Mouse (Mus musculus): ENCODE measurements around the gene Fam163b. TPM values are rescaled to one million over a fixed set of nuclear protein-coding genes. Genes with fewer than 3 reads are reported as not detected.

Gene Fam163b
- polyA plus RNA-seq (2015; fragmentation: Nextera tagmentation; extraction: Ambion mirVana): 0.08 and 0.14 TPM in 2 replicates

GRCm38 (mm10) chr2:27141950-27142693 lies at the start of gene Fam163b:
Fam163b (minus strand) TSS chr2:27142491.
- ATAC-seq (ENCODE audit: low FRiP score, low TSS enrichment): peak; percentile 82
- peaks cover 5% of the 10 kb centered on the region for H3K4me1 ChIP-seq (ENCODE audit: insufficient read depth, low read length)
- no peaks in the 10 kb centered on the region for H3K36me3 ChIP-seq (ENCODE audit: insufficient read depth, low read length)
- H3K9me3 ChIP-seq (ENCODE audit: low read length): no peaks in the 10 kb centered on the region
- H3K27me3 ChIP-seq (ENCODE audit: insufficient read depth, low read length): peaks cover 22% of the 10 kb centered on the region
- no peak within 1 kb of the TSS for H3K9ac ChIP-seq (replicated peaks; ENCODE audit: low read length)
- H3K4me2 ChIP-seq (replicated peaks; ENCODE audit: low read depth, low read length): peak within 1 kb of the TSS; percentile 69
- WGBS: under 1% methylated on average over 56 of the region's 62 CpGs
- H3K27ac ChIP-seq (ENCODE audit: low read length): no peak within 1 kb of the TSS
- peak within 1 kb of the TSS; percentile 41 for H3K4me3 ChIP-seq (ENCODE audit: low read length)

DNA sequence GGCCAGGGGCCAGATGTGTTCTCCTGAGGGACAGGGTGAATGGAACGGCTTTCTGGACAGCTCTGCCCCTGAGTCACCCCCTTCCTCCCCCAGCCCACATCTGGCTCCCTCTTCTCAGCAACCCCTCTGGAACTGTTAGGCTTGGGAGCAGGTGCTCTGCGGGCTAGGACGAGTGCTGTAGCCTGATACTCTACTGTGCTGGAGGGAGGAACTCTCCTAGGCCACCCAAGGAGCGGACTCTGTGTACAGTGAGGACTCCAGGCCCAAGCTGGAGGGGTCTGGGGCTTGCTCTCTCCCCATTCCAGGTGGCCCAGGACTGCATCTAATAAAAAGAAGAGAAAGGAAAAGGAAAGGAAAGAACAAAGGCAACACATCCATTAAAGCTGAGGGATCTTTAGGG lies 47.7 kb upstream of the Fam163b start:
- Histone ChIP-seq H3K27ac (ENCODE audit: low read length) (no peak overlapping the region), H3K36me3 (ENCODE audit: insufficient read depth, low read length) (peaks cover 12% of the 10 kb centered on the region; the same call in 1 of the 2 replicates), H3K4me2 (replicated peaks; ENCODE audit: low read depth, low read length) (no peak overlapping the region), H3K9me3 (ENCODE audit: low read length) (no peaks in the 10 kb centered on the region), H3K9ac (replicated peaks; ENCODE audit: low read length) (no peak overlapping the region), H3K4me3 (ENCODE audit: low read length) (no peak overlapping the region), H3K4me1 (ENCODE audit: insufficient read depth, low read length) (no peaks in the 10 kb centered on the region), H3K27me3 (ENCODE audit: insufficient read depth, low read length) (no peaks in the 10 kb centered on the region)
- 33% methylated on average over 4 of the region's 4 CpGs for WGBS
- peak; percentile 35; the same call in 1 of the 2 replicates for ATAC-seq (ENCODE audit: low FRiP score, low TSS enrichment)

- H3K36me3 ChIP-seq (ENCODE audit: insufficient read depth, low read length): 0 out of 2 replicates have a peak, but pooled peaks cover 4% of the 10 kb centered on the region
- H3K9me3 ChIP-seq (ENCODE audit: low read length): no peaks in the 10 kb centered on the region
- 0 out of 2 replicates have a peak, but pooled peaks cover 7% of the 10 kb centered on the region for H3K4me1 ChIP-seq (ENCODE audit: insufficient read depth, low read length)
- no peak overlapping the region for H3K4me3 ChIP-seq (ENCODE audit: low read length)
- H3K27me3 ChIP-seq (ENCODE audit: insufficient read depth, low read length): no peaks in the 10 kb centered on the region
- no peak overlapping the region for H3K9ac ChIP-seq (replicated peaks; ENCODE audit: low read length)
- no peak for ATAC-seq (ENCODE audit: low FRiP score, low TSS enrichment)
- no peak overlapping the region for H3K4me2 ChIP-seq (replicated peaks; ENCODE audit: low read depth, low read length)
- no peak overlapping the region for H3K27ac ChIP-seq (ENCODE audit: low read length)
- WGBS: 78% methylated on average over 6 of the region's 6 CpGs
These were observed 45.2 kb upstream of the Fam163b start for GRCm38 (mm10) chr2:27187531-27187930.

- H3K27me3 ChIP-seq (ENCODE audit: insufficient read depth, low read length): no peaks in the 10 kb centered on the region
- no peak overlapping the region for H3K9ac ChIP-seq (replicated peaks; ENCODE audit: low read length)
- 0 out of 2 replicates have a peak, but pooled peaks cover 7% of the 10 kb centered on the region for H3K4me1 ChIP-seq (ENCODE audit: insufficient read depth, low read length)
- no peak overlapping the region for H3K4me2 ChIP-seq (replicated peaks; ENCODE audit: low read depth, low read length)
- H3K27ac ChIP-seq (ENCODE audit: low read length): no peak overlapping the region
- ATAC-seq (ENCODE audit: low FRiP score, low TSS enrichment): peak; percentile 52; the same call in 1 of the 2 replicates
- no peaks in the 10 kb centered on the region for H3K9me3 ChIP-seq (ENCODE audit: low read length)
- H3K36me3 ChIP-seq (ENCODE audit: insufficient read depth, low read length): no peaks in the 10 kb centered on the region
- no peak overlapping the region for H3K4me3 ChIP-seq (ENCODE audit: low read length)
- 31% methylated on average over 12 of the region's 12 CpGs for WGBS
These were observed 41.4 kb upstream of the Fam163b start for GRCm38 (mm10) chr2:27183734-27184133.

- no peaks in the 10 kb centered on the region for H3K9me3 ChIP-seq (ENCODE audit: low read length)
- H3K36me3 ChIP-seq (ENCODE audit: insufficient read depth, low read length): no peaks in the 10 kb centered on the region
- no peak overlapping the region for H3K9ac ChIP-seq (replicated peaks; ENCODE audit: low read length)
- H3K27ac ChIP-seq (ENCODE audit: low read length): no peak overlapping the region
- H3K4me1 ChIP-seq (ENCODE audit: insufficient read depth, low read length): 0 out of 2 replicates have a peak, but pooled peaks cover 7% of the 10 kb centered on the region
- H3K4me3 ChIP-seq (ENCODE audit: low read length): no peak overlapping the region
- no peak overlapping the region for H3K4me2 ChIP-seq (replicated peaks; ENCODE audit: low read depth, low read length)
- WGBS: 65% methylated on average over 4 of the region's 4 CpGs
- H3K27me3 ChIP-seq (ENCODE audit: insufficient read depth, low read length): no peaks in the 10 kb centered on the region
- no peak for ATAC-seq (ENCODE audit: low FRiP score, low TSS enrichment)
These were observed 39.6 kb upstream of the Fam163b start for GRCm38 (mm10) chr2:27181907-27182306.

GRCm38 (mm10) chr2:27179101-27179500 lies 36.8 kb upstream of the Fam163b start:
- Histone ChIP-seq H3K27me3 (ENCODE audit: insufficient read depth, low read length) (no peaks in the 10 kb centered on the region), H3K4me1 (ENCODE audit: insufficient read depth, low read length) (0 out of 2 replicates have a peak, but pooled peaks cover 7% of the 10 kb centered on the region), H3K4me3 (ENCODE audit: low read length) (no peak overlapping the region), H3K27ac (ENCODE audit: low read length) (no peak overlapping the region), H3K4me2 (replicated peaks; ENCODE audit: low read depth, low read length) (no peak overlapping the region), H3K36me3 (ENCODE audit: insufficient read depth, low read length) (no peaks in the 10 kb centered on the region), H3K9ac (replicated peaks; ENCODE audit: low read length) (no peak overlapping the region), H3K9me3 (ENCODE audit: low read length) (no peaks in the 10 kb centered on the region)
- 72% methylated on average over 8 of the region's 8 CpGs for WGBS
- 0 out of 2 replicates have a peak, but pooled peaks have one; percentile 24 for ATAC-seq (ENCODE audit: low FRiP score, low TSS enrichment)

GRCm38 (mm10) chr2:27175696-27176267 lies 33.5 kb upstream of the Fam163b start:
- no peak overlapping the region for H3K27ac ChIP-seq (ENCODE audit: low read length)
- no peaks in the 10 kb centered on the region for H3K4me1 ChIP-seq (ENCODE audit: insufficient read depth, low read length)
- H3K9ac ChIP-seq (replicated peaks; ENCODE audit: low read length): no peak overlapping the region
- H3K9me3 ChIP-seq (ENCODE audit: low read length): no peaks in the 10 kb centered on the region
- no peak overlapping the region for H3K4me2 ChIP-seq (replicated peaks; ENCODE audit: low read depth, low read length)
- H3K27me3 ChIP-seq (ENCODE audit: insufficient read depth, low read length): no peaks in the 10 kb centered on the region
- WGBS: 74% methylated on average over 10 of the region's 10 CpGs
- H3K4me3 ChIP-seq (ENCODE audit: low read length): no peak overlapping the region
- ATAC-seq (ENCODE audit: low FRiP score, low TSS enrichment): no peak
- no peaks in the 10 kb centered on the region for H3K36me3 ChIP-seq (ENCODE audit: insufficient read depth, low read length)

DNA sequence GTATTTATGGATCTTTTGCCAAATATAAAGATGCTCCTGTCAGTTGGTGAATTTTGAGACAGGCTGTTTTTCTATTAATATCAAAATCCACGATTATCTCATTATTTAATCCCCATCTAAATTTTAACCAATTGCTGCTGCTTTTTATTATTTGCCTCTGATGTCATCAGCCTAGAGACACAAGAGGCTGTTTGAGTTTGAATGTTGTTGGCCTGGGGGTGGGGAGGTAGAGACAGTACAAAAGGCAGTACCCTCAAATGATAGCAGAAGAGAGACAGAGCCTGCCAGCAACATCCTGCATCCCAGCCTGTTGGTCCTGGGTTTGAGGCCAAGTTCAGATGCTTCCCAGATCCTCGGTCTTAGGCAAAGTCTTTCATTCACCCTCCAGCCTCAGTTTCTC lies 32.0 kb upstream of the Fam163b start:
- no peaks in the 10 kb centered on the region for H3K27me3 ChIP-seq (ENCODE audit: insufficient read depth, low read length)
- no peaks in the 10 kb centered on the region for H3K36me3 ChIP-seq (ENCODE audit: insufficient read depth, low read length)
- ATAC-seq (ENCODE audit: low FRiP score, low TSS enrichment): no peak
- H3K4me2 ChIP-seq (replicated peaks; ENCODE audit: low read depth, low read length): no peak overlapping the region
- H3K27ac ChIP-seq (ENCODE audit: low read length): no peak overlapping the region
- no peak overlapping the region for H3K9ac ChIP-seq (replicated peaks; ENCODE audit: low read length)
- 71% methylated on average over 2 of the region's 2 CpGs for WGBS
- H3K9me3 ChIP-seq (ENCODE audit: low read length): no peaks in the 10 kb centered on the region
- no peak overlapping the region for H3K4me3 ChIP-seq (ENCODE audit: low read length)
- H3K4me1 ChIP-seq (ENCODE audit: insufficient read depth, low read length): no peaks in the 10 kb centered on the region

DNA sequence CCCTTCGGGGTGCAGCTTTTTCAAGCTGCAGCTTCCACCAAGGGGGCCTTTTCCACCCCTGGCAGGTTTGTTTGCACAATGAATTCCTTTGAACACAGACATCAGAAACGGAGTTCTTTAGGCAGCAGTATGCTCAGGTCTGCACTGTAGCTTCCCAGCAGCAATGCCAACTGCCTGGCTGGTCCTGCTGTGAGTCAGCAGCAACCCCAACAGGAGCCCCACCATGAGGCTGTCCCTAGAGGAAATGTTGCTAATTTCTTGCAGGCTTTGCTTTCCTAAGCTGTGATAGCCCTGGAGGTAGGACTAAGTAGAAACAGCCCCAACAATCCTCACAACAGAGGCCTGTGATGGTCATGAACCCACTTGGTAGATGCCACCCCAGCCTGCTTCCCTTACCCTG lies 24.7 kb upstream of the Fam163b start:
- Histone ChIP-seq H3K4me1 (ENCODE audit: insufficient read depth, low read length) (no peaks in the 10 kb centered on the region), H3K27me3 (ENCODE audit: insufficient read depth, low read length) (no peaks in the 10 kb centered on the region), H3K36me3 (ENCODE audit: insufficient read depth, low read length) (no peaks in the 10 kb centered on the region), H3K9me3 (ENCODE audit: low read length) (no peaks in the 10 kb centered on the region), H3K27ac (ENCODE audit: low read length) (no peak overlapping the region), H3K9ac (replicated peaks; ENCODE audit: low read length) (no peak overlapping the region), H3K4me2 (replicated peaks; ENCODE audit: low read depth, low read length) (no peak overlapping the region), H3K4me3 (ENCODE audit: low read length) (no peak overlapping the region)
- 15% methylated on average over 2 of the region's 2 CpGs for WGBS
- no peak for ATAC-seq (ENCODE audit: low FRiP score, low TSS enrichment)

GRCm38 (mm10) chr2:27166074-27166473 lies 23.8 kb upstream of the Fam163b start:
- no peak overlapping the region for H3K4me2 ChIP-seq (replicated peaks; ENCODE audit: low read depth, low read length)
- H3K36me3 ChIP-seq (ENCODE audit: insufficient read depth, low read length): no peaks in the 10 kb centered on the region
- no peak overlapping the region for H3K9ac ChIP-seq (replicated peaks; ENCODE audit: low read length)
- H3K27me3 ChIP-seq (ENCODE audit: insufficient read depth, low read length): no peaks in the 10 kb centered on the region
- no peaks in the 10 kb centered on the region for H3K9me3 ChIP-seq (ENCODE audit: low read length)
- no peak for ATAC-seq (ENCODE audit: low FRiP score, low TSS enrichment)
- 91% methylated on average over 2 of the region's 2 CpGs for WGBS
- H3K27ac ChIP-seq (ENCODE audit: low read length): no peak overlapping the region
- H3K4me1 ChIP-seq (ENCODE audit: insufficient read depth, low read length): no peaks in the 10 kb centered on the region
- H3K4me3 ChIP-seq (ENCODE audit: low read length): no peak overlapping the region

All from kidney, embryonic 16.5 days (tissue).